Mouse (Mus musculus) gastrocnemius, adult 2 months (tissue): ENCODE measurements around the gene Rad54l. TPM values are rescaled to one million over a fixed set of nuclear protein-coding genes. Genes with fewer than 3 reads are reported as not detected.
A peak's percentile ranks its signal among the peaks of the same experiment; 100 is the strongest.

Source experiments
- DNase-seq: peaks from one replicate; pipeline ENCODE4 v3.0.0; 2022
- H3K27ac ChIP-seq: fragments of 200-600 bp; 2 replicates; pipeline ENCODE4 v1.8.1; 2022; ENCODE audit warnings: mild to moderate bottlenecking
- H3K4me3 ChIP-seq: fragments of 200-600 bp; 2 replicates; pipeline ENCODE4 v1.8.1; 2022; ENCODE audit warnings: mild to moderate bottlenecking, moderate library complexity
- CTCF ChIP-seq: fragments of 200-600 bp; IDR thresholded peaks from 2 replicates; pipeline ENCODE4 v1.8.1; 2022; ENCODE audit warnings: antibody characterized with exemption, mild to moderate bottlenecking, moderate library complexity
- intact Hi-C: fragments of 180-260 bp; cut with DNase I; formaldehyde crosslinking; loops from one replicate; pipeline ENCODE4 v1.15.1; 2025
- total RNA-seq, 2 experiments: library from RNA; stranded (reverse); gene quantifications; 2 replicates each; pipeline ENCODE4 v1.2.3; 2021

Rad54l gene
- total RNA-seq, 2 experiments from 2014 or later = 0.23 to 0.36 TPM

DNA sequence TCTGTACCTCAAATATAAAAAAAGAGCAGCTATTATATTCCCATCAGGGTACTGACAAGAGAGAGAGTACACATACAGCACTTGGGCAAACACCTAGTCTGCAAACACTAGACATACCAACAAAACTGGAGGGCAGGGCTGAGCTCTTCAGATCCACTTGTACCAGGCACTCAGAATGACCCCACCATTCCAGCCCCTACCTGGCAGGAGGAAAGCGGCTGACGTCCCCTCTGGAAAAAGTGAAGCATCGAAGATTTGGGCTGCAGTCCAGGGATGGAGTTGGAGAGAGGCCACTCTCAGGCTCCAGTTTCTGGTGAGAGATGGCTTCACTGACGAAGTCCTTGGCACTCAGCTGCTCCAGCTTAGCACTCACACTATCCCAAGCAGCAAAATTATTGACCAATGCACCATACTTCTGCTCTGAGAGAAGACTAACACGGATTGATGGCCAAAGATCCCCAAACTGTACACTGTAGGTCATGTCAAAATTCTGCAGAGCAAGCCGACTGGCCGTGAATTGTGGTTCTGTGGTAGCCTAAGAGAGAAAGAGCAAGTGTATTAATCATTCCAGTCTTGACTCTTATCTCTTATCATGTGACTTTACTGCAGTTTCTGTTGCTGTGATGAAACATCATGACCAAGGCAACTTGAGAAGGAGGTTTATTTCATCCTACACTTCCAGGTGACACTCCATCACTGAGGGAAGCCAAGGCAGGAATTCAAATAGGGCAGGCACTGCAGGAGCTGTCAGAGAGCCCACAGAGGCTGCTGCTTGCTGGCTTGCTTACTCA is 75.2 kb downstream of the Rad54l start:
- intact Hi-C loops = no loop called here
- no peak for TF ChIP-seq CTCF
- peak overlapping the region; percentile 43 for H3K27ac ChIP-seq
- no peak overlapping the region for H3K4me3 ChIP-seq
- DNase-seq = peak; percentile 71

DNA sequence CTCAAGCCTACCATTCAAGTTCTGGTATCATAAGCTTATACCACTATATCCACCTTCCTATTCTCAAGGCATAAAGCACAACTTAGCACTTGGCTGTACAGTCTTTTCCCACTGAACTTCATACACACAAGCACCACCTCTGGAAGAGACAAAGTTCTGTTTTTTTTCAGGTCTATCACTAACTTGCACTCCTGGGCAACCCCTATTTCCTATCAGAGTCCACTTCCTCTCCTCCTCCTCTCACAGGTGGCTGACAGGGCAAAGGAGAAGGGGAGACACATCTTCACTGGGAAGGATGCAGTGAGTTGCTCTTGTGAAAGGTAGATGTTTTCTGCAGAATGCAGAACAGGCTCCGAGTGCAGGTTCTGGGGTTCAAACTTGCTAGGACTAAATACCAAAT is 75.8 kb downstream of the Rad54l start:
- Histone ChIP-seq H3K27ac (no peak overlapping the region; the same call in 1 of the 2 replicates), H3K4me3 (no peak overlapping the region)
- intact Hi-C loops = no loop called here
- no peak for DNase-seq
- TF ChIP-seq CTCF = no peak

DNA sequence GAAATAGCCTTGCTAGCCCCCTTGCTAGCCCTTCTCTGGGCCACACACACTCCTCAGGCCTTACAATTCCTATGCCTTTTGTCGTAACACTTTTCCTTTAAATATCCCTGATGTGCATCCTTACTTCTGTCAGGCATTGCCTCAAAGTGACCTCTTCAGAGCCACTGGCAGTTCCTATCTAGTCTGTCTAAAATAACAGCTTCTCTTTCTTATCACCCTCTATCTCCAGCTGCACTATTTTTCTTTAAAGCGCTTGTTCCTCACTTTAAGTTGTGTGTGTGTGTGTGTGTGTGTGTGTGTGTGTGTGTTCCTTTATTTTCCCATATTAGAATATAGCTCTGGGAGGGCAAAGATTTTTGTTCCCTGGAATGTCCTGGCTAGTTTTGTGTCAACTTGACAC is 76.9 kb downstream of the Rad54l start:
- DNase-seq = no peak
- H3K27ac ChIP-seq = no peak overlapping the region
- intact Hi-C loops = no loop called here
- no peak for TF ChIP-seq CTCF
- H3K4me3 ChIP-seq = no peak overlapping the region

Other genes starting within 250 kb of the Rad54l start
- not detected for gene Kncn, start 239.3 kb downstream of the Rad54l start, total RNA-seq
- gene 6430628N08Rik, start 233.0 kb downstream of the Rad54l start, total RNA-seq = not detected
- gene Dmbx1, start 183.8 kb downstream of the Rad54l start, total RNA-seq = not detected
- gene Faah, start 105.8 kb downstream of the Rad54l start, total RNA-seq = under 1 TPM; 0.20 to 0.22 TPM
- 10 to 100 TPM; 12.3 to 16.9 TPM for gene Nsun4, start 69.8 kb downstream of the Rad54l start, total RNA-seq
- 100 to 1,000 TPM; 765 to 991 TPM for gene Uqcrh, start 48.6 kb downstream of the Rad54l start, total RNA-seq
- 10 to 100 TPM; 21.2 to 22.1 TPM for gene Lrrc41, start 48.4 kb downstream of the Rad54l start, total RNA-seq
- gene Pomgnt1, start 150 bp upstream of the Rad54l start, total RNA-seq = 10 to 100 TPM; 47.9 to 50.7 TPM
- gene Lurap1, start 27.6 kb upstream of the Rad54l start, total RNA-seq = 1 to 10 TPM; 4.9 to 6.9 TPM
- under 1 TPM in 1 of 2 experiments, not detected in 1; 0.17 TPM for gene Tspan1, start 43.9 kb upstream of the Rad54l start, total RNA-seq
- gene 1700042G07Rik, start 49.7 kb upstream of the Rad54l start, total RNA-seq = not detected
- gene Gm49337, start 49.7 kb upstream of the Rad54l start, total RNA-seq = under 1 TPM in 1 of 2 experiments, not detected in 1; 0.47 TPM
- gene Pik3r3, start 97.9 kb upstream of the Rad54l start, total RNA-seq = 1 to 10 TPM; 5.6 to 7.3 TPM